Mouse (Mus musculus) Patski (cell line): ENCODE results near the gene Serhl. TPM values are rescaled to one million over a fixed set of nuclear protein-coding genes. Genes with fewer than 3 reads are reported as not detected.

Source experiments
- ATAC-seq: fragments of 100-300 bp; one replicate; pipeline ENCODE4 v1.8.0; 2021
- CTCF ChIA-PET: fragments of 350-600 bp; sonication (Branson Sonifier 250); formaldehyde crosslinking; loops from one replicate; lab custom pipeline; 2022; ENCODE audit warnings: inconsistent platforms; lab: Charles Lee
- POLR2A ChIA-PET: fragments of 350-600 bp; sonication (Branson Sonifier 250); formaldehyde crosslinking; loops from one replicate; lab custom pipeline; 2022; ENCODE audit warnings: antibody characterized with exemption, inconsistent platforms; lab: Charles Lee
- DNase-seq: peaks from one replicate; pipeline ENCODE4 v3.0.0-alpha.2; 2011; ENCODE audit warnings: low read depth, low spot score
- H3K27me3 ChIP-seq: fragments of 371-371 bp; one replicate; pipeline ENCODE4 v1.5.1; 2021
- CTCF ChIP-seq: fragments of 100-300 bp; IDR thresholded peaks from one replicate; pipeline ENCODE4 v1.5.1; 2021
- in situ Hi-C: fragments of 300-500 bp; cut with MboI; formaldehyde crosslinking; loops from 3 replicates; pipeline ENCODE4 v1.11.1; 2018; ENCODE audit warnings: low pct_unique_long_range_greater_than_20kb, mixed read lengths
- polyA plus RNA-seq: library from polyadenylated mRNA; unstranded; gene quantifications from one replicate; pipeline ENCODE4 v1.2.3, GENCODE M21; 2021

Serhl gene
- polyA plus RNA-seq, 1 experiment from 2014 or later: 75.3 TPM

GRCm38 (mm10) chr15:83165526-83166315 lies 76.4 kb downstream of the Serhl start:
- ATAC-seq: no peak
- in situ Hi-C loops: no loop called here
- no peaks in the 10 kb centered on the region for H3K27me3 ChIP-seq
- ChIA-PET POLR2A (interaction anchor here (1.3 kb wide), 1 partner anchor 10 kb away, joined by 5 read pairs; no protein-coding TSS in a partner anchor), CTCF (interaction anchor here (3.0 to 4.0 kb wide), 2 partner anchors 8 to 22 kb away, joined by 10 to 18 read pairs; no protein-coding TSS in a partner anchor)
- DNase-seq: no peak
- no peak for TF ChIP-seq CTCF

Other genes starting within 250 kb of the Serhl start
- gene Tcf20, start 101.6 kb upstream of the Serhl start, polyA plus RNA-seq: 25.1 TPM
- not detected for gene Nfam1, start 56.2 kb upstream of the Serhl start, polyA plus RNA-seq
- gene Rrp7a, start 33.3 kb downstream of the Serhl start, polyA plus RNA-seq: 90.6 TPM
- 97.2 TPM for gene Poldip3, start 59.9 kb downstream of the Serhl start, polyA plus RNA-seq
- gene Cyb5r3, start 83.1 kb downstream of the Serhl start, polyA plus RNA-seq: 466 TPM
- 0.46 TPM for gene A4galt, start 162.3 kb downstream of the Serhl start, polyA plus RNA-seq